Mouse (Mus musculus) 3134 (cell line): Measurements from ENCODE around the gene Serpina9.
A peak's percentile ranks its signal among the peaks of the same experiment; 100 is the strongest.
"Not testable (repeated sequence)": the region's sequence is repeated elsewhere in the genome, so short reads cannot be mapped to it uniquely, and the experiment has no call there.

Source experiments
- DNase-seq: peaks from one replicate; pipeline ENCODE4 v3.0.0-alpha.2; 2011; ENCODE audit warnings: low spot score; ENCODE audit not compliant: insufficient read length; ENCODE audit errors: extremely low read depth

Gene Serpina9

GRCm38 (mm10) chr12:103992945-103993344, 20.6 kb downstream of the Serpina9 start:
- peak; percentile 39 for DNase-seq

- no peak for DNase-seq
Measured at GRCm38 (mm10) chr12:103989857-103990256, 23.7 kb downstream of the Serpina9 start, which contains the start of gene Serpina11. Gene Serpina11, minus strand, starts transcription at chr12:103989957.

- DNase-seq = no peak
Measured at GRCm38 (mm10) chr12:103989514-103989767, 24.1 kb downstream of the Serpina9 start.

GRCm38 (mm10) chr12:103988754-103989513, 24.6 kb downstream of the Serpina9 start:
- DNase-seq = no peak

- DNase-seq = no peak
Measured at GRCm38 (mm10) chr12:103985868-103986267, 27.7 kb downstream of the Serpina9 start.

- no peak for DNase-seq
Measured at GRCm38 (mm10) chr12:103984935-103985334, 28.6 kb downstream of the Serpina9 start.

- DNase-seq = no peak
Measured at GRCm38 (mm10) chr12:103981646-103982360, 31.8 kb downstream of the Serpina9 start.

GRCm38 (mm10) chr12:103978294-103978693, 35.3 kb downstream of the Serpina9 start:
- DNase-seq = no peak

- DNase-seq = no peak
Measured at GRCm38 (mm10) chr12:103977846-103978245, 35.7 kb downstream of the Serpina9 start.

- DNase-seq = no peak
Measured at GRCm38 (mm10) chr12:103977060-103977459, 36.5 kb downstream of the Serpina9 start.

GRCm38 (mm10) chr12:103971080-103971479, 42.5 kb downstream of the Serpina9 start:
- DNase-seq = no peak

GRCm38 (mm10) chr12:103969577-103970116, 43.9 kb downstream of the Serpina9 start:
- DNase-seq = no peak

- DNase-seq = no peak
Measured at GRCm38 (mm10) chr12:103966761-103967160, 46.8 kb downstream of the Serpina9 start.

GRCm38 (mm10) chr12:103963288-103963687, 50.3 kb downstream of the Serpina9 start:
- DNase-seq = no peak

GRCm38 (mm10) chr12:103962860-103963259, 50.7 kb downstream of the Serpina9 start:
- DNase-seq = no peak

- DNase-seq = no peak
Measured at GRCm38 (mm10) chr12:103962337-103962736, 51.2 kb downstream of the Serpina9 start.

- DNase-seq = no peak
Measured at GRCm38 (mm10) chr12:103961716-103962115, 51.8 kb downstream of the Serpina9 start.

GRCm38 (mm10) chr12:103958798-103959197, 54.8 kb downstream of the Serpina9 start, which contains the start of gene Serpina1e:
Gene Serpina1e, minus strand, starts transcription at chr12:103958975.
- DNase-seq = no peak

- not testable (repeated sequence) for DNase-seq
Measured at GRCm38 (mm10) chr12:103956555-103956954, 57.0 kb downstream of the Serpina9 start.

GRCm38 (mm10) chr12:103952972-103953371, 60.6 kb downstream of the Serpina9 start:
- not testable (repeated sequence) for DNase-seq

GRCm38 (mm10) chr12:103946243-103946642, 67.3 kb downstream of the Serpina9 start:
- DNase-seq = no peak
